In the genomic region with DNA sequence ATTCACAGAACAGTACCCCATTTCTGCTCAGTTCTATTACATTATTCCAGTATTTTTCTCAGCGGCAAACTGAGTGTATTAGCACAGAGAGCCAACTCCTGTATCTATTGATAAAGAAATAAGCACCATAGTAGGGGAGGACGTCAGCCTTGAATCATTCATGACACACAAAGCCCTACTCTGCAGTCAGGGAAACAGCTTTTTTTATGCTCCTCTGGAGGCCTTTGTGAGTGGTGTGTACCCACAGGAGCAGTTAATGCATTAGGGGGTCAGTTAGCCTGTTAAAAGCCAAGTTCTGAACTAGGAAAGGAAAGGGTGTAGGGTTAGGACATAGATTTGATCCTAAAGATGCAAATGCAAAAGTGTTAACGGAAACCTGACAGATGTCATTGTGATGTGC, we compare ENCODE assay signal across 29 mouse cellular contexts.
DNase-seq lines count a peak whose midpoint lies in the region; ATAC-seq and TF ChIP-seq lines count a peak whose summit lies in the region.
"Had no signal": no experiment of that assay in that cellular context is flagged by ENCODE, and none has a peak within 500 bp of the region (broad histone marks: within the 10 kb centered on the region; RNA-seq: fewer than 3 reads in every experiment).

No protein-coding gene starts in this region.

- H3K36me3 ChIP-seq in forebrain, embryonic 16.5 days (ENCODE audit: control insufficient read depth, insufficient read depth), result no peaks in the 10 kb centered on the region
- no peaks in the 10 kb centered on the region for H3K36me3 ChIP-seq in forebrain, postnatal 0 days (ENCODE audit: insufficient read depth)
- no peaks in the 10 kb centered on the region; the same call in 1 of the 2 replicates for H3K36me3 ChIP-seq in midbrain, embryonic 11.5 days (ENCODE audit: control insufficient read depth, insufficient read depth, low read length)
- H3K36me3 ChIP-seq in midbrain, postnatal 0 days (ENCODE audit: insufficient read depth, low read length), result no peaks in the 10 kb centered on the region
- peaks cover 2% of the 10 kb centered on the region; the same call in 1 of the 2 replicates for H3K36me3 ChIP-seq in midbrain, embryonic 13.5 days
- no peaks in the 10 kb centered on the region for H3K36me3 ChIP-seq in midbrain, embryonic 16.5 days (ENCODE audit: control insufficient read depth, insufficient read depth, low read length)
- H3K36me3 ChIP-seq in liver, postnatal 0 days (replicated peaks; ENCODE audit: insufficient read depth, low read length), result no peaks in the 10 kb centered on the region
- H3K36me3 ChIP-seq: heart, embryonic 15.5 days; liver, embryonic 12.5 days; stomach, embryonic 15.5 days had no signal

- no peak for DNase-seq in forebrain, postnatal 0 days
- DNase-seq in midbrain, embryonic 11.5 days (ENCODE audit: low spot score, missing footprints), result peak; percentile 65
- DNase-seq in midbrain, postnatal 0 days (ENCODE audit: low spot score), result no peak
- DNase-seq in liver, postnatal 0 days, result no peak
- DNase-seq: adrenal gland, adult 2 months; adrenal gland, postnatal 36 days; cerebellum, adult 18-20 months; cerebellum, postnatal 14 days; gastrocnemius, postnatal 14 days; heart, postnatal 36 days; kidney, adult 9 months; kidney, postnatal 10 days; layer of hippocampus, postnatal 36 days; left cerebral cortex, postnatal 4 days; lung, adult 18-20 months; lung, postnatal 4 days; retina, postnatal 1 day; right cerebral cortex, postnatal 25 days had no signal

- TF ChIP-seq EP300 in liver, postnatal 0 days (IDR thresholded peaks at IDR 0.05; ENCODE audit: low read depth), result no peak

- H3K9ac ChIP-seq in forebrain, embryonic 16.5 days (replicated peaks; ENCODE audit: low read depth, low read length), result no peak overlapping the region
- no peak overlapping the region for H3K9ac ChIP-seq in forebrain, postnatal 0 days
- no peak overlapping the region for H3K9ac ChIP-seq in midbrain, embryonic 11.5 days (ENCODE audit: low read length)
- no peak overlapping the region for H3K9ac ChIP-seq in midbrain, postnatal 0 days (replicated peaks; ENCODE audit: low read length, poor library complexity, severe bottlenecking)
- H3K9ac ChIP-seq in midbrain, embryonic 13.5 days (replicated peaks), result no peak overlapping the region
- H3K9ac ChIP-seq in midbrain, embryonic 16.5 days (ENCODE audit: low read depth, low read length), result no peak overlapping the region
- no peak overlapping the region for H3K9ac ChIP-seq in liver, postnatal 0 days (replicated peaks)
- H3K9ac ChIP-seq: heart, embryonic 15.5 days; liver, embryonic 12.5 days; stomach, embryonic 15.5 days had no signal

- H3K27ac ChIP-seq in forebrain, embryonic 16.5 days (ENCODE audit: low read length), result no peak overlapping the region
- H3K27ac ChIP-seq in forebrain, postnatal 0 days (ENCODE audit: low read depth, low read length), result no peak overlapping the region
- no peak overlapping the region for H3K27ac ChIP-seq in midbrain, embryonic 11.5 days (ENCODE audit: low read depth, low read length)
- no peak overlapping the region for H3K27ac ChIP-seq in midbrain, postnatal 0 days (ENCODE audit: low read depth, low read length)
- no peak overlapping the region for H3K27ac ChIP-seq in midbrain, embryonic 13.5 days
- H3K27ac ChIP-seq in midbrain, embryonic 16.5 days (ENCODE audit: low read length), result peak overlapping the region; percentile 22; the same call in 1 of the 2 replicates
- no peak overlapping the region for H3K27ac ChIP-seq in liver, postnatal 0 days (ENCODE audit: low read depth)
- H3K27ac ChIP-seq: heart, embryonic 10.5 days; heart, embryonic 15.5 days; liver, embryonic 12.5 days; stomach, embryonic 15.5 days had no signal

- ATAC-seq in forebrain, embryonic 16.5 days, result 0 out of 2 replicates have a peak, but pooled peaks have one; percentile 15
- no peak for ATAC-seq in forebrain, postnatal 0 days
- no peak for ATAC-seq in midbrain, embryonic 11.5 days (ENCODE audit: low FRiP score)
- no peak for ATAC-seq in midbrain, postnatal 0 days (ENCODE audit: low FRiP score)
- 0 out of 2 replicates have a peak, but pooled peaks have one; percentile 56 for ATAC-seq in midbrain, embryonic 13.5 days
- ATAC-seq in midbrain, embryonic 16.5 days, result no peak
- ATAC-seq in liver, postnatal 0 days, result no peak
- ATAC-seq: intestine, postnatal 0 days; liver, embryonic 12.5 days; lung, postnatal 0 days had no signal

- 26% methylated on average over 3 of the region's 3 CpGs for WGBS in forebrain, embryonic 16.5 days
- 34% methylated on average over 3 of the region's 3 CpGs for WGBS in forebrain, postnatal 0 days
- 63% methylated on average over 3 of the region's 3 CpGs for WGBS in midbrain, embryonic 11.5 days
- 26% methylated on average over 3 of the region's 3 CpGs for WGBS in midbrain, postnatal 0 days
- 39% methylated on average over 3 of the region's 3 CpGs for WGBS in midbrain, embryonic 13.5 days
- 22% methylated on average over 3 of the region's 3 CpGs for WGBS in midbrain, embryonic 16.5 days
- 75% methylated on average over 3 of the region's 3 CpGs for WGBS in liver, postnatal 0 days (ENCODE audit: insufficient replicate concordance)

- no peak overlapping the region for H3K4me2 ChIP-seq in forebrain, embryonic 16.5 days (ENCODE audit: low read length)
- H3K4me2 ChIP-seq in forebrain, postnatal 0 days (ENCODE audit: low read depth), result no peak overlapping the region
- no peak overlapping the region for H3K4me2 ChIP-seq in midbrain, embryonic 11.5 days
- H3K4me2 ChIP-seq in midbrain, postnatal 0 days (ENCODE audit: low read depth, low read length, poor library complexity, severe bottlenecking), result no peak overlapping the region
- no peak overlapping the region for H3K4me2 ChIP-seq in midbrain, embryonic 13.5 days (replicated peaks)
- H3K4me2 ChIP-seq in midbrain, embryonic 16.5 days (ENCODE audit: low read length), result no peak overlapping the region
- no peak overlapping the region for H3K4me2 ChIP-seq in liver, postnatal 0 days (ENCODE audit: low read depth, low read length)
- H3K4me2 ChIP-seq: heart, embryonic 15.5 days; liver, embryonic 12.5 days; stomach, embryonic 15.5 days had no signal

- TF ChIP-seq CTCF in forebrain, postnatal 0 days (IDR thresholded peaks at IDR 0.05; ENCODE audit: low read depth), result no peak
- no peak for TF ChIP-seq CTCF in midbrain, postnatal 0 days (IDR thresholded peaks at IDR 0.05)
- TF ChIP-seq CTCF in liver, postnatal 0 days (IDR thresholded peaks at IDR 0.05; ENCODE audit: low read depth), result no peak

- no peak overlapping the region for H3K4me3 ChIP-seq in forebrain, embryonic 16.5 days (replicated peaks; ENCODE audit: low read length)
- H3K4me3 ChIP-seq in forebrain, postnatal 0 days (ENCODE audit: low read depth, low read length), result no peak overlapping the region
- no peak overlapping the region for H3K4me3 ChIP-seq in midbrain, embryonic 11.5 days (ENCODE audit: low read depth, low read length)
- no peak overlapping the region for H3K4me3 ChIP-seq in midbrain, postnatal 0 days (ENCODE audit: low read depth, low read length)
- no peak overlapping the region for H3K4me3 ChIP-seq in midbrain, embryonic 13.5 days (replicated peaks)
- H3K4me3 ChIP-seq in midbrain, embryonic 16.5 days (ENCODE audit: low read depth, low read length), result no peak overlapping the region
- H3K4me3 ChIP-seq in liver, postnatal 0 days (ENCODE audit: low read depth, low read length), result no peak overlapping the region
- H3K4me3 ChIP-seq: erythroblast, embryonic 14.5 days; heart, embryonic 10.5 days; heart, embryonic 15.5 days; liver, embryonic 12.5 days; megakaryocyte, embryonic 14.5 days; stomach, embryonic 15.5 days had no signal

- H3K9me3 ChIP-seq in forebrain, embryonic 16.5 days (ENCODE audit: control insufficient read depth, low read length), result no peaks in the 10 kb centered on the region
- no peaks in the 10 kb centered on the region for H3K9me3 ChIP-seq in forebrain, postnatal 0 days (ENCODE audit: low read length)
- H3K9me3 ChIP-seq in midbrain, embryonic 11.5 days (ENCODE audit: control insufficient read depth, low read length), result no peaks in the 10 kb centered on the region
- no peaks in the 10 kb centered on the region for H3K9me3 ChIP-seq in midbrain, postnatal 0 days (ENCODE audit: low read length)
- no peaks in the 10 kb centered on the region for H3K9me3 ChIP-seq in midbrain, embryonic 13.5 days
- no peaks in the 10 kb centered on the region for H3K9me3 ChIP-seq in midbrain, embryonic 16.5 days (replicated peaks; ENCODE audit: control insufficient read depth, low read length, poor library complexity, severe bottlenecking)
- no peaks in the 10 kb centered on the region for H3K9me3 ChIP-seq in liver, postnatal 0 days (ENCODE audit: low read length)
- H3K9me3 ChIP-seq: heart, embryonic 10.5 days; heart, embryonic 15.5 days; liver, embryonic 12.5 days; megakaryocyte, embryonic 14.5 days; stomach, embryonic 15.5 days had no signal

- H3K27me3 ChIP-seq in forebrain, embryonic 16.5 days (replicated peaks; ENCODE audit: control insufficient read depth, insufficient read depth, low read length), result no peaks in the 10 kb centered on the region
- no peaks in the 10 kb centered on the region for H3K27me3 ChIP-seq in forebrain, postnatal 0 days (ENCODE audit: insufficient read depth, low read length)
- no peaks in the 10 kb centered on the region for H3K27me3 ChIP-seq in midbrain, embryonic 11.5 days (ENCODE audit: control insufficient read depth, insufficient read depth, low read length)
- H3K27me3 ChIP-seq in midbrain, postnatal 0 days (ENCODE audit: insufficient read depth, low read length), result no peaks in the 10 kb centered on the region
- H3K27me3 ChIP-seq in midbrain, embryonic 13.5 days, result no peaks in the 10 kb centered on the region
- no peaks in the 10 kb centered on the region for H3K27me3 ChIP-seq in midbrain, embryonic 16.5 days (ENCODE audit: control insufficient read depth, insufficient read depth, low read depth, low read length)
- H3K27me3 ChIP-seq in liver, postnatal 0 days (ENCODE audit: insufficient read depth, low read length), result no peaks in the 10 kb centered on the region
- H3K27me3 ChIP-seq: heart, embryonic 15.5 days; liver, embryonic 12.5 days; stomach, embryonic 15.5 days had no signal

- H3K4me1 ChIP-seq in forebrain, embryonic 16.5 days (replicated peaks; ENCODE audit: control insufficient read depth, insufficient read depth, low read length), result peaks cover 7% of the 10 kb centered on the region
- H3K4me1 ChIP-seq in forebrain, postnatal 0 days (ENCODE audit: insufficient read depth), result 0 out of 2 replicates have a peak, but pooled peaks cover 6% of the 10 kb centered on the region
- peaks cover 3% of the 10 kb centered on the region; the same call in 1 of the 2 replicates for H3K4me1 ChIP-seq in midbrain, embryonic 11.5 days (ENCODE audit: control insufficient read depth, insufficient read depth, low read length)
- H3K4me1 ChIP-seq in midbrain, postnatal 0 days (ENCODE audit: insufficient read depth, low read length), result no peaks in the 10 kb centered on the region; the same call in 1 of the 2 replicates
- peaks cover 16% of the 10 kb centered on the region for H3K4me1 ChIP-seq in midbrain, embryonic 13.5 days (replicated peaks)
- H3K4me1 ChIP-seq in midbrain, embryonic 16.5 days (ENCODE audit: control insufficient read depth, insufficient read depth, low read length), result peaks cover 9% of the 10 kb centered on the region
- H3K4me1 ChIP-seq in liver, postnatal 0 days (ENCODE audit: insufficient read depth), result no peaks in the 10 kb centered on the region
- H3K4me1 ChIP-seq: heart, embryonic 10.5 days; liver, embryonic 12.5 days; megakaryocyte, embryonic 14.5 days; stomach, embryonic 15.5 days had no signal

Comparison
In these comparisons a context has a peak if more than half of its experiments do, and no peak if none do; other contexts are left out.
1. ATAC-seq: peak in forebrain, embryonic 16.5 days (single experiment) and midbrain, embryonic 13.5 days (single experiment); none in forebrain, postnatal 0 days (single experiment), midbrain, embryonic 11.5 days (single experiment), midbrain, postnatal 0 days (single experiment), midbrain, embryonic 16.5 days (single experiment) and liver, postnatal 0 days (single experiment).